Mouse (Mus musculus) T-cell, adult 2 months (primary cell): ENCODE measurements around the gene Igdcc4.

Source experiments
- DNase-seq: peaks from one replicate; pipeline ENCODE4 v3.0.0; 2022; ENCODE audit warnings: low spot score

The Igdcc4 gene

GRCm38 (mm10) chr9:65111698-65112097, 10.4 kb downstream of the Igdcc4 start:
- no peak for DNase-seq

- DNase-seq = no peak
Observed at GRCm38 (mm10) chr9:65113694-65114093, 12.4 kb downstream of the Igdcc4 start.

GRCm38 (mm10) chr9:65115891-65116290, 14.6 kb downstream of the Igdcc4 start:
- no peak for DNase-seq

- no peak for DNase-seq
Observed at GRCm38 (mm10) chr9:65117516-65117915, 16.2 kb downstream of the Igdcc4 start.

GRCm38 (mm10) chr9:65120935-65121334, 19.6 kb downstream of the Igdcc4 start:
- no peak for DNase-seq

- DNase-seq = no peak
Observed at GRCm38 (mm10) chr9:65122545-65122944, 21.3 kb downstream of the Igdcc4 start.

- DNase-seq = no peak
Observed at GRCm38 (mm10) chr9:65123552-65124168, 22.4 kb downstream of the Igdcc4 start.

GRCm38 (mm10) chr9:65128123-65128815, 27.0 kb downstream of the Igdcc4 start:
- DNase-seq = no peak

- DNase-seq = no peak
Observed at GRCm38 (mm10) chr9:65131717-65132116, 30.4 kb downstream of the Igdcc4 start.

GRCm38 (mm10) chr9:65133739-65134138, 32.5 kb downstream of the Igdcc4 start:
- peak; percentile 70 for DNase-seq

- no peak for DNase-seq
Observed at GRCm38 (mm10) chr9:65135126-65135525, 33.8 kb downstream of the Igdcc4 start.

- no peak for DNase-seq
Observed at GRCm38 (mm10) chr9:65140491-65140890, 39.2 kb downstream of the Igdcc4 start.

GRCm38 (mm10) chr9:65140936-65141305, 39.6 kb downstream of the Igdcc4 start, which contains the start of gene Igdcc3:
Gene Igdcc3 (plus strand): TSS chr9:65141189.
- no peak for DNase-seq

GRCm38 (mm10) chr9:65141306-65141975, 40.2 kb downstream of the Igdcc4 start:
- peak; percentile 20 for DNase-seq

GRCm38 (mm10) chr9:65141976-65142318, 40.7 kb downstream of the Igdcc4 start:
- no peak for DNase-seq

GRCm38 (mm10) chr9:65142399-65142798, 41.1 kb downstream of the Igdcc4 start:
- DNase-seq = no peak

GRCm38 (mm10) chr9:65146001-65146400, 44.7 kb downstream of the Igdcc4 start:
- no peak for DNase-seq

GRCm38 (mm10) chr9:65148507-65148906, 47.2 kb downstream of the Igdcc4 start:
- DNase-seq = no peak

- DNase-seq = no peak
Observed at GRCm38 (mm10) chr9:65152711-65153330, 51.5 kb downstream of the Igdcc4 start.

GRCm38 (mm10) chr9:65153331-65153711, 52.0 kb downstream of the Igdcc4 start:
- DNase-seq = no peak

- DNase-seq = no peak
Observed at GRCm38 (mm10) chr9:65154692-65155455, 53.6 kb downstream of the Igdcc4 start.

- DNase-seq = no peak
Observed at GRCm38 (mm10) chr9:65156604-65157003, 55.3 kb downstream of the Igdcc4 start.
